ENCODE assay signal across 8 mouse cellular contexts in genomic region chr7:75910035-75910651, GRCm38 (mm10).
DNase-seq lines count a peak whose midpoint lies in the region; ATAC-seq and TF ChIP-seq lines count a peak whose summit lies in the region.

No protein-coding gene starts in this region.

- peak; percentile 72 for TF ChIP-seq CTCF in gastrocnemius, adult 2 months (IDR thresholded peaks at IDR 0.05)
- peak; percentile 93 for TF ChIP-seq CTCF in intestine, postnatal 0 days (IDR thresholded peaks at IDR 0.05; ENCODE audit: low read depth)

- peak; percentile 70 for ATAC-seq in common myeloid progenitor, adult 5-6 weeks (replicated peaks; ENCODE audit: low read depth, poor library complexity, severe bottlenecking)
- peak; percentile 45; the same call in 1 of the 2 replicates for ATAC-seq in intestine, postnatal 0 days

- H3K4me2 ChIP-seq in intestine, postnatal 0 days (replicated peaks; ENCODE audit: low read depth): peak overlapping the region; percentile 55

- H3K4me3 ChIP-seq in gastrocnemius, adult 2 months: peak overlapping the region; percentile 47
- peak overlapping the region; percentile 22; the same call in 1 of the 2 replicates for H3K4me3 ChIP-seq in intestine, postnatal 0 days (ENCODE audit: low read depth, low read length)
- H3K4me3 ChIP-seq in midbrain, embryonic 10.5 days: peak overlapping the region; percentile 48

- intact Hi-C loops in gastrocnemius, adult 2 months (cut with DNase I): loop anchor here (5.0 to 10.0 kb wide), 2 partner anchors 375 to 1032 kb away; no protein-coding TSS in a partner anchor
- intact Hi-C loops in left cerebral cortex, postnatal 36 days (cut with DNase I): loop anchor here (5.0 kb wide), 1 partner anchor 1032 kb away; no protein-coding TSS in a partner anchor

- WGBS in intestine, postnatal 0 days: 5% methylated on average over 11 of the region's 11 CpGs
- WGBS in midbrain, embryonic 10.5 days: 19% methylated on average over 11 of the region's 11 CpGs

- DNase-seq in gastrocnemius, adult 2 months: peak; percentile 35
- DNase-seq in gastrocnemius, adult 8-10 months (ENCODE audit: low spot score in 2 of 2): no peak
- DNase-seq in gastrocnemius, postnatal 25 days: peak; percentile 21
- peak; percentile 58 to 60 for DNase-seq in left cerebral cortex, postnatal 36 days (ENCODE audit: low spot score in 2 of 2)
- peak; percentile 74 for DNase-seq in midbrain, embryonic 10.5 days (ENCODE audit: low spot score)
- peak; percentile 42 for DNase-seq in skeletal muscle tissue, adult 2 months (ENCODE audit: low read depth, low spot score)

- H3K27ac ChIP-seq in gastrocnemius, adult 2 months: no peak overlapping the region
- H3K27ac ChIP-seq in intestine, postnatal 0 days (ENCODE audit: low read depth, low read length): no peak overlapping the region
- peak overlapping the region; percentile 75 for H3K27ac ChIP-seq in midbrain, embryonic 10.5 days (replicated peaks)

- no peaks in the 10 kb centered on the region for H3K36me3 ChIP-seq in intestine, postnatal 0 days (ENCODE audit: control insufficient read depth, insufficient read depth)
- no peaks in the 10 kb centered on the region for H3K36me3 ChIP-seq in midbrain, embryonic 10.5 days

- no peak overlapping the region for H3K9ac ChIP-seq in intestine, postnatal 0 days (ENCODE audit: low read depth, low read length)

- no peaks in the 10 kb centered on the region for H3K27me3 ChIP-seq in intestine, postnatal 0 days (replicated peaks; ENCODE audit: control insufficient read depth, insufficient read depth, low read length)
- no peaks in the 10 kb centered on the region for H3K27me3 ChIP-seq in midbrain, embryonic 10.5 days (ENCODE audit: low read depth, poor library complexity, severe bottlenecking)

- H3K9me3 ChIP-seq in intestine, postnatal 0 days (ENCODE audit: control insufficient read depth): no peaks in the 10 kb centered on the region
- H3K9me3 ChIP-seq in midbrain, embryonic 10.5 days (replicated peaks): no peaks in the 10 kb centered on the region

- H3K4me1 ChIP-seq in intestine, postnatal 0 days (replicated peaks; ENCODE audit: control insufficient read depth, insufficient read depth, low read length): no peaks in the 10 kb centered on the region
- peaks cover 12% of the 10 kb centered on the region for H3K4me1 ChIP-seq in midbrain, embryonic 10.5 days

Comparison
In these comparisons a context has a peak if more than half of its experiments do, and no peak if none do; other contexts are left out.
1. DNase-seq: peak in gastrocnemius, adult 2 months (single experiment), gastrocnemius, postnatal 25 days (single experiment), left cerebral cortex, postnatal 36 days (2 of 2), midbrain, embryonic 10.5 days (single experiment) and skeletal muscle tissue, adult 2 months (single experiment); none in gastrocnemius, adult 8-10 months (0 of 2).
2. Peak in every context shown above with its lines, with median percentiles within 50 percentile points of each other: H3K4me3 ChIP-seq.